Mouse (Mus musculus) stomach, embryonic 14.5 days (tissue): ENCODE results near the gene Tk1. TPM values are rescaled to one million over a fixed set of nuclear protein-coding genes. Genes with fewer than 3 reads are reported as not detected.

Source experiments
- ATAC-seq: fragments of 200-750 bp; cut with Nextera tagmentation; 2 replicates; pipeline ENCODE4 v1.8.0; 2017; ENCODE audit warnings: low read depth, moderate TSS enrichment; ENCODE audit not compliant: insufficient number of reproducible peaks, insufficient read depth, low FRiP score
- H3K27ac ChIP-seq: fragments of 300-500 bp; sonication (generic); 2 replicates; pipeline ENCODE4 v1.5.1; 2014; ENCODE audit warnings: mild to moderate bottlenecking, low read length, moderate library complexity, mixed read lengths
- H3K27me3 ChIP-seq: fragments of 300-500 bp; sonication (generic); 2 replicates; pipeline ENCODE4 v1.6.1; 2014; ENCODE audit warnings: low read length, control low read depth, mixed read lengths; ENCODE audit not compliant: control insufficient read depth, insufficient read depth
- H3K36me3 ChIP-seq: fragments of 300-500 bp; sonication (generic); 2 replicates; pipeline ENCODE4 v1.6.1; 2014; ENCODE audit warnings: mild to moderate bottlenecking, control low read depth, low read length, moderate library complexity, mixed read lengths; ENCODE audit not compliant: control insufficient read depth, insufficient read depth
- H3K4me1 ChIP-seq: fragments of 300-500 bp; sonication (generic); 2 replicates; pipeline ENCODE4 v1.6.1; 2014; ENCODE audit warnings: low read length, control low read depth, mixed read lengths; ENCODE audit not compliant: control insufficient read depth, insufficient read depth
- H3K4me2 ChIP-seq: fragments of 300-500 bp; sonication (generic); replicated peaks from 2 replicates; pipeline ENCODE4 v1.6.1; 2014; ENCODE audit warnings: low read depth, low read length, control low read depth
- H3K4me3 ChIP-seq: fragments of 300-500 bp; sonication (generic); 2 replicates; pipeline ENCODE4 v1.5.1; 2014; ENCODE audit warnings: low read depth, low read length, control low read depth
- H3K9ac ChIP-seq: fragments of 300-500 bp; sonication (generic); replicated peaks from 2 replicates; pipeline ENCODE4 v1.6.1; 2014; ENCODE audit warnings: low read depth, mild to moderate bottlenecking, control low read depth, low read length, moderate library complexity, mixed read lengths
- H3K9me3 ChIP-seq: fragments of 300-500 bp; sonication (generic); 2 replicates; pipeline ENCODE4 v1.6.1; 2016; ENCODE audit warnings: low read depth, low read length, control low read depth; ENCODE audit not compliant: control insufficient read depth
- WGBS: fragments of 180-500 bp; shearing (Covaris S2); extraction: QIAGEN DNeasy Blood & Tissue Kit; methylation state at CpG from one replicate; pipeline ENCODE4 v1.1.7; 2014; 5-methylcytosine and 5-hydroxymethylcytosine counted together
- polyA plus RNA-seq: library from polyadenylated mRNA; unstranded; fragments of >200 nt; fragmentation: Nextera tagmentation; extraction: Ambion mirVana; gene quantifications from 2 replicates; pipeline ENCODE4 v1.2.1, GENCODE M21; 2014

Tk1 gene
- polyA plus RNA-seq, 1 experiment from 2014 or later: 149 TPM

- ATAC-seq: no peak
- peaks cover 35% of the 10 kb centered on the region for H3K4me1 ChIP-seq
- H3K4me2 ChIP-seq: no peak overlapping the region
- H3K27me3 ChIP-seq: no peaks in the 10 kb centered on the region
- H3K36me3 ChIP-seq: no peaks in the 10 kb centered on the region
- H3K9me3 ChIP-seq: no peaks in the 10 kb centered on the region
- 69% methylated on average over 9 of the region's 9 CpGs for WGBS
- no peak overlapping the region for H3K27ac ChIP-seq
- no peak overlapping the region for H3K4me3 ChIP-seq
- H3K9ac ChIP-seq: no peak overlapping the region
Measured at GRCm38 (mm10) chr11:117830401-117830800, 4.5 kb upstream of the Tk1 start.

GRCm38 (mm10) chr11:117829671-117830215 is 3.9 kb upstream of the Tk1 start:
- no peak for ATAC-seq
- H3K4me1 ChIP-seq: peaks cover 39% of the 10 kb centered on the region
- WGBS: 54% methylated on average over 2 of the region's 2 CpGs
- no peak overlapping the region for H3K4me2 ChIP-seq
- H3K9me3 ChIP-seq: no peaks in the 10 kb centered on the region
- H3K36me3 ChIP-seq: no peaks in the 10 kb centered on the region
- H3K9ac ChIP-seq: no peak overlapping the region
- H3K27ac ChIP-seq: peak overlapping the region; percentile 69; the same call in 1 of the 2 replicates
- H3K4me3 ChIP-seq: no peak overlapping the region
- no peaks in the 10 kb centered on the region for H3K27me3 ChIP-seq

GRCm38 (mm10) chr11:117828888-117829604 is 3.2 kb upstream of the Tk1 start:
- Histone ChIP-seq H3K4me1 (peaks cover 43% of the 10 kb centered on the region), H3K36me3 (no peaks in the 10 kb centered on the region), H3K27me3 (no peaks in the 10 kb centered on the region), H3K4me2 (no peak overlapping the region), H3K27ac (peak overlapping the region; percentile 69), H3K9ac (no peak overlapping the region), H3K9me3 (no peaks in the 10 kb centered on the region), H3K4me3 (no peak overlapping the region)
- 38% methylated on average over 9 of the region's 9 CpGs for WGBS
- ATAC-seq: peak; percentile 34; the same call in 1 of the 2 replicates

- no peak overlapping the region for H3K4me2 ChIP-seq
- no peak for ATAC-seq
- H3K9ac ChIP-seq: no peak overlapping the region
- peaks cover 51% of the 10 kb centered on the region for H3K4me1 ChIP-seq
- peak overlapping the region; percentile 69; the same call in 1 of the 2 replicates for H3K27ac ChIP-seq
- H3K9me3 ChIP-seq: no peaks in the 10 kb centered on the region
- H3K36me3 ChIP-seq: no peaks in the 10 kb centered on the region; the same call in 1 of the 2 replicates
- 65% methylated on average over 18 of the region's 18 CpGs for WGBS
- no peaks in the 10 kb centered on the region for H3K27me3 ChIP-seq
- no peak overlapping the region for H3K4me3 ChIP-seq
Measured at GRCm38 (mm10) chr11:117828149-117828887, 2.4 kb upstream of the Tk1 start.

GRCm38 (mm10) chr11:117827386-117827785 is 1.5 kb upstream of the Tk1 start:
- H3K4me3 ChIP-seq: no peak overlapping the region
- H3K9ac ChIP-seq: no peak overlapping the region
- no peak overlapping the region for H3K4me2 ChIP-seq
- no peaks in the 10 kb centered on the region for H3K9me3 ChIP-seq
- no peaks in the 10 kb centered on the region for H3K27me3 ChIP-seq
- WGBS: 50% methylated on average over 3 of the region's 3 CpGs
- ATAC-seq: no peak
- peaks cover 3% of the 10 kb centered on the region; the same call in 1 of the 2 replicates for H3K36me3 ChIP-seq
- peaks cover 58% of the 10 kb centered on the region for H3K4me1 ChIP-seq
- no peak overlapping the region for H3K27ac ChIP-seq

GRCm38 (mm10) chr11:117826916-117827315 is 1.0 kb upstream of the Tk1 start:
- 47% methylated on average over 8 of the region's 8 CpGs for WGBS
- H3K27ac ChIP-seq: 0 out of 2 replicates have a peak overlapping the region, but pooled peaks have one; percentile 16
- ATAC-seq: no peak
- H3K36me3 ChIP-seq: peaks cover 5% of the 10 kb centered on the region; the same call in 1 of the 2 replicates
- no peaks in the 10 kb centered on the region for H3K27me3 ChIP-seq
- no peak overlapping the region for H3K4me3 ChIP-seq
- H3K9ac ChIP-seq: no peak overlapping the region
- H3K9me3 ChIP-seq: no peaks in the 10 kb centered on the region
- peaks cover 58% of the 10 kb centered on the region for H3K4me1 ChIP-seq
- H3K4me2 ChIP-seq: peak overlapping the region; percentile 85; the same call in 1 of the 2 replicates

GRCm38 (mm10) chr11:117826164-117826563 is 272 bp upstream of the Tk1 start:
- no peaks in the 10 kb centered on the region for H3K27me3 ChIP-seq
- peak overlapping the region; percentile 64 for H3K4me3 ChIP-seq
- peaks cover 58% of the 10 kb centered on the region for H3K4me1 ChIP-seq
- no peak for ATAC-seq
- 3% methylated on average over 5 of the region's 5 CpGs for WGBS
- H3K36me3 ChIP-seq: peaks cover 9% of the 10 kb centered on the region; the same call in 1 of the 2 replicates
- no peaks in the 10 kb centered on the region for H3K9me3 ChIP-seq
- H3K27ac ChIP-seq: peak overlapping the region; percentile 95
- peak overlapping the region; percentile 85 for H3K4me2 ChIP-seq
- H3K9ac ChIP-seq: peak overlapping the region; percentile 74
